Mouse (Mus musculus): ENCODE data around the gene Olfr462.

- TF ChIP-seq GATA1 (IDR thresholded peaks at IDR 0.05; ENCODE audit: low read length) = no peak
- TF ChIP-seq TAL1 (IDR thresholded peaks at IDR 0.05; ENCODE audit: low read length) = no peak
These were observed 12.3 kb upstream of the Olfr462 start for GRCm38 (mm10) chr11:87904331-87904730.

Data from erythroblast, embryonic 14.5 days (primary cell).